Mouse (Mus musculus) cortical plate, adult 2 months (tissue): Measurements from ENCODE around the gene Axin1. TPM values are rescaled to one million over a fixed set of nuclear protein-coding genes. Genes with fewer than 3 reads are reported as not detected.
"Not testable (repeated sequence)": the region's sequence is repeated elsewhere in the genome, so short reads cannot be mapped to it uniquely, and the experiment has no call there.

Experiments
- H3K27ac ChIP-seq: fragments of 200-500 bp; 2 replicates; pipeline ENCODE4 v1.5.1; 2012; ENCODE audit warnings: low read length, control low read depth, inconsistent platforms; ENCODE audit not compliant: insufficient read depth
- H3K4me1 ChIP-seq: fragments of 200-500 bp; 2 replicates; pipeline ENCODE4 v1.6.1; 2011; ENCODE audit warnings: low read length; ENCODE audit not compliant: control insufficient read depth, insufficient read depth
- H3K4me3 ChIP-seq: fragments of 200-500 bp; 2 replicates; pipeline ENCODE4 v1.5.1; 2011; ENCODE audit warnings: mild to moderate bottlenecking, low read length, control low read depth; ENCODE audit not compliant: insufficient read depth
- CTCF ChIP-seq: fragments of 200-500 bp; IDR thresholded peaks from 2 replicates; pipeline ENCODE4 v1.5.1; 2011; ENCODE audit warnings: mild to moderate bottlenecking, control low read depth, low read length; ENCODE audit not compliant: insufficient read depth; ENCODE audit errors: extremely low read depth
- POLR2A ChIP-seq: fragments of 200-500 bp; IDR thresholded peaks from 2 replicates; pipeline ENCODE4 v1.6.1; 2011; ENCODE audit warnings: mild to moderate bottlenecking, low read length, control low read depth; ENCODE audit not compliant: insufficient read depth; ENCODE audit errors: extremely low read depth
- polyA plus RNA-seq: library from polyadenylated mRNA; depleted of rRNA; stranded (reverse); fragments of >200 nt; gene quantifications from 2 replicates; pipeline ENCODE4 v1.2.3, GENCODE M21; 2012

The Axin1 gene
- polyA plus RNA-seq, 1 experiment = 15.4 TPM

DNA sequence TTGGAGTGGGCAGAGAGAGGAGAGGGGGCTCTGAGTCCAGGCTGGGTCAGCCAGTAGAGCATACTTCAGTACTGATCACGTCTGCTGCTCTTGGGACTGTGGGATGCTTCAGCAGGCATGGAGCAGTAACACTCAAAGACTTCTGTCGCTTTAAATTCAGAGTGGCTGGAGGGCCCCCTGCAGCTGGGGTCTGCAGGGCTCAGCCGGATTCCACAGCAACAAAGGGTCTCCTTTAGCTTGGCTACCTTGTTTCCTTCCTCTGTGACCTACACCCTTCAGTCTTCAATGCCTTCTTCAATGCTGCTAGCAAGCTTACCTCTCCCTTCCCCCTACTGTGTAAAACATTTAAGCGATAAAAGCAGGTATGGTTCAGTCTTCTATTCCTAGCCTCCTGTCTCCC, 27.5 kb upstream of the Axin1 start:
- no peak overlapping the region for H3K4me3 ChIP-seq
- TF ChIP-seq CTCF = no peak
- no peak for TF ChIP-seq POLR2A
- H3K27ac ChIP-seq = no peak overlapping the region
- no peaks in the 10 kb centered on the region for H3K4me1 ChIP-seq

GRCm38 (mm10) chr17:26111722-26112121, 26.8 kb upstream of the Axin1 start:
- Histone ChIP-seq H3K27ac (no peak overlapping the region), H3K4me3 (no peak overlapping the region), H3K4me1 (no peaks in the 10 kb centered on the region)
- TF ChIP-seq CTCF (no peak), POLR2A (no peak)

DNA sequence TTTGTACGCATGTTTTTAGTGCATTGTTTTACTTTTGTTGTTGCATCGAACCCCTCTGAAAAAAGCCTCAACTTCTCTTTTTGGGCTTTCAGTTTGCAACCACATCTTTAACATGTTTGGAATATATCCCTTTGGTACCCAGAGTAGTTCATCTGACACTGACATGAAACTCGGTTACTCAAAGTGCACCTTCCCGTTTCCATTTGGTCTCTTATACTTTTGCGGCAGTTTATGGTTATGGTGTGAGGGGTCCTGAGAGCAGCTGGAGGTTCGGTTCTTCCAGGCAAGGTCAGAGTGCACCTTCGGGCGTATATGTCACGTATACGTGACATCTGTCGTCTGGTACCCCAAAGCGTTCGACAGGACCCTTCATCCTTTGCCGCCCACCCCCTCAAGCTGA, 25.7 kb upstream of the Axin1 start:
- Histone ChIP-seq H3K4me3 (peak overlapping the region; percentile 55), H3K4me1 (no peaks in the 10 kb centered on the region), H3K27ac (no peak overlapping the region)
- TF ChIP-seq CTCF (no peak), POLR2A (no peak)

DNA sequence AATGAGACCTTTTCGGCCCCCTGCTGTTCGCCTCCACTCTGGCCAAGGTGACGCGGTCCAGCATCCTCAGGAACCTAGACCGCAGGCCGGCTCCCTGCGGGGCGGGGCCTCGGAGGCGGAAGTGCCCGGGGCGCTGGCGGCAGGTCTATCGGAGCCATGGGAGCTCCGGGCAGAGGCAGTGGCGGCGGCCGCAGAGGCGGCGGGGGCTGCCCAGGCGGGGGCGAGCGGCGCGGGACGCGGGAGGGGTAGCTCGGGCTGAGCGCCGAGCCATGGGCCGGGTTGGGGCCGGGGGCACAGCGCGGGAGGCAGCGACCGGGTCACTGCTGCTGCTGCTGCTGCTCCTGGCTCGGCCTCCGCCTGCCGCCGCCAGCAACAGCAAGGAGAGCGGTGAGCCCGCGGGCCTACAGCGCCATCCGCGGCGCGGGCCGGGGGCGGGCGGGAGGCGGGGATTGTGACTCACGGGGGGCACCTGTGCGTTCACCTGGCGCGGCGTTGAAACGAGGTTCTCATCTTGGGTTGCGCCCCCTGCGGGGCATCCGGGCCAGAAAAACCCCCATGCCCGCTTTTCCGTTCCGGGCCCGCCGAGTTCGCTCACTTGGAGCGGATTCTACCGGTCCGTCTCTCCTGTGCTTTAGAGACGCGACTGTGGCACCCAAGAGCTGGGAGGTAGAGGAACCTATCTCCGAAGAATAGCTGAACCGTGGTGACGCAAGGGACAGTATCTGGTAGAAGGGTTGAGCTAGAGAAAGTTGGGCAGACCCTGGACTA, 25.1 kb upstream of the Axin1 start, which contains the start of gene Tmem8:
Tmem8 (plus strand) TSS at position 119 of the 768 bp plus-strand sequence.
- no peak within 1 kb of the TSS for H3K27ac ChIP-seq
- peak; percentile 21; the same call in 1 of the 2 replicates for TF ChIP-seq POLR2A
- TF ChIP-seq CTCF = no peak

DNA sequence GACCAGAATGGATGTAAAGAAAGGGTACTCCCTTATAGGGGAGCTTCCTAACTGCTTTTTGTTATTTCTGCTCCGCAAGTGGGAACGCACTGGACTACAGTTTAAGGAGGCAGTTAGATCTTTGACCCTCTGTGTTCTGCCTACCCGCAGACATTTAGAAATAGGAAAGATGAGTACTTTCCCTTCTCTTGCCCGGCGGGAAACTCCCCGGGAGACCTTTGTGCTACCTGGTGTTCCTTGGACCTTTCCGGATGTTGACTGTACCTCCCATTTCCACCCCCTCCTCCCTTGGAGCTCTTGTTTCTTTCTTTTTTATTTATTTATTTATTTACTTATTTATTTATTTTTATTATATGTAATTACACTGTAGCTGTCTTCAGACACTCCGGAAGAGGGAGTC, 24.4 kb upstream of the Axin1 start:
- TF ChIP-seq CTCF (no peak), POLR2A (no peak)
- no peak overlapping the region for H3K27ac ChIP-seq
- H3K4me3 ChIP-seq = peak overlapping the region; percentile 55
- no peaks in the 10 kb centered on the region for H3K4me1 ChIP-seq

More for the DNA sequence above, 25.1 kb upstream of the Axin1 start, which contains the start of gene Tmem8:
- Histone ChIP-seq H3K4me1 (no peaks in the 10 kb centered on the region), H3K4me3 (peak within 1 kb of the TSS; percentile 55)

DNA sequence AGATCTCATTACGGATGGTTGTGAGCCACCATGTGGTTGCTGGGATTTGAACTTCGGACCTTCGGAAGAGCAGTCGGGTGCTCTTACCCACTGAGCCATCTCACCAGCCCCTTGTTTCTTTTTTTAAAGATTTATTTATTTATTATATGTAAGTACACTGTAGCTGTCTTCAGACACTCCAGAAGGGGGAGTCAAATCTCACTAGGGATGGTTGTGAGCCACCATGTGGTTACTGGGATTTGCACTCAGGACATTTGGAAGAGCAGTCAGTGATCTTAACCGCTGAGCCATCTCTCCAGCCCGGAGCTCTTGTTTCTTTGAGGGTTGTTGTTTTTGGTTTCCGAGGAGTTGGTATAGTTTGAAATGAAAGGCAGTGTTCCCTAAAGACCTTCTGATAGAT, 24.0 kb upstream of the Axin1 start:
- not testable (repeated sequence) for H3K27ac ChIP-seq, H3K4me3 ChIP-seq, H3K4me1 ChIP-seq

DNA sequence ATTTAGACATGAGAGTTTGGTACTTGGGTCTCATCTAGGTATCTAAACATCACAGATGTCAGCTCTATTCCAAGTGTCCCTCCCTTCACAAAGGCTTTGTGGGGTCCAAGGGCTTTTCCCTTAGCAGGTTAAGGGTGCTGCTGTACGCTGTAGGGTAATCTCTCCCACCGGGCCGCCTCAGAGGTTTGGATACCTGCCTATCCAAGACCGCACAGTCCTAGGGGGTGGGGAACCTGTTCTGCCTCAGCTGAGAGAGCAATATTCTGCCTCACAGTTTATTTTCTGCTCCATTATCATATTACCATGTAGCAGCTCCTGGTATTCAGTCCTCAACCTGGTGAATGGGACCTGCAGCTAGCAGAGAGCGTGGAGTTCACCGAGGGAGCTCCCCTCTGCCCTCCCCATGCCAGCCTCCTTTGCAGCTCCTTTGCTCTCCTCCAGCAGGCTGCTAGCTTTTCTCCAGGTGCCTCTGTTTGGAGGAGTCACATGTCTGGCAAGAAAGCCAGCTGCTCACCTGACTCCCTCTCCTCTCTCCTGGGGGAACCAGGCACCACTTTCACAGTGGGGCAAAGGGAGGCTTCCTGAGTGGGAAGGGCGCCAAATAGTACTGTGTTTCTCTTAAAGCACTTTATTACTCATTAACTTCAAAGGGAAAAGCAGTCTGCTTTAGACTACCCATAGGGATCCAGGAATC, 23.1 kb upstream of the Axin1 start:
- H3K4me1 ChIP-seq = 0 out of 2 replicates have a peak, but pooled peaks cover 2% of the 10 kb centered on the region

GRCm38 (mm10) chr17:26115956-26116487, 22.5 kb upstream of the Axin1 start:
- Histone ChIP-seq H3K27ac (no peak overlapping the region), H3K4me1 (0 out of 2 replicates have a peak, but pooled peaks cover 2% of the 10 kb centered on the region), H3K4me3 (no peak overlapping the region)
- TF ChIP-seq POLR2A = no peak
- no peak for TF ChIP-seq CTCF

More for the DNA sequence above, 23.1 kb upstream of the Axin1 start:
- TF ChIP-seq POLR2A (no peak), CTCF (no peak)
- Histone ChIP-seq H3K4me3 (no peak overlapping the region), H3K27ac (no peak overlapping the region)

- 0 out of 2 replicates have a peak, but pooled peaks cover 2% of the 10 kb centered on the region for H3K4me1 ChIP-seq
- TF ChIP-seq POLR2A = no peak
- TF ChIP-seq CTCF = no peak
- no peak overlapping the region for H3K27ac ChIP-seq
- no peak overlapping the region for H3K4me3 ChIP-seq
Observed at GRCm38 (mm10) chr17:26116503-26117258, 21.8 kb upstream of the Axin1 start.
